In genomic region chr4:136731008-136731609, GRCm38 (mm10) we compare ENCODE assay signal across 12 mouse cellular contexts.
A peak's percentile ranks its signal among the peaks of the same experiment; 100 is the strongest.
DNase-seq lines count a peak whose midpoint lies in the region; ATAC-seq lines count a peak whose summit lies in the region.
"Had no signal": no experiment of that assay in that cellular context is flagged by ENCODE, and none has a peak within 500 bp of the region (broad histone marks: within the 10 kb centered on the region; RNA-seq: fewer than 3 reads in every experiment).

No protein-coding gene starts in this region.

- peaks cover 20% of the 10 kb centered on the region; the same call in 1 of the 2 replicates for H3K27me3 ChIP-seq in heart, embryonic 10.5 days (ENCODE audit: insufficient read depth, poor library complexity, severe bottlenecking)
- no peaks in the 10 kb centered on the region for H3K27me3 ChIP-seq in limb, embryonic 12.5 days
- H3K27me3 ChIP-seq in limb, embryonic 10.5 days (ENCODE audit: low read depth, poor library complexity, severe bottlenecking), result no peaks in the 10 kb centered on the region
- no peaks in the 10 kb centered on the region for H3K27me3 ChIP-seq in embryonic facial prominence, embryonic 12.5 days
- no peaks in the 10 kb centered on the region for H3K27me3 ChIP-seq in midbrain, embryonic 14.5 days (ENCODE audit: control insufficient read depth, insufficient read depth, low read length)

- H3K36me3 ChIP-seq in heart, embryonic 10.5 days, result no peaks in the 10 kb centered on the region
- 0 out of 2 replicates have a peak, but pooled peaks cover 5% of the 10 kb centered on the region for H3K36me3 ChIP-seq in limb, embryonic 12.5 days
- H3K36me3 ChIP-seq in limb, embryonic 10.5 days, result peaks cover 10% of the 10 kb centered on the region; the same call in 1 of the 2 replicates
- H3K36me3 ChIP-seq in embryonic facial prominence, embryonic 12.5 days, result 0 out of 2 replicates have a peak, but pooled peaks cover 6% of the 10 kb centered on the region
- H3K36me3 ChIP-seq in midbrain, embryonic 14.5 days (ENCODE audit: control insufficient read depth, insufficient read depth, low read length), result peaks cover 9% of the 10 kb centered on the region; the same call in 1 of the 2 replicates

- 72% methylated on average over 13 of the region's 13 CpGs for WGBS in heart, embryonic 10.5 days
- whole genome bisulfite sequencing in limb, embryonic 12.5 days, result 71% methylated on average over 13 of the region's 13 CpGs
- WGBS in limb, embryonic 10.5 days, result 81% methylated on average over 13 of the region's 13 CpGs
- 64% methylated on average over 13 of the region's 13 CpGs for WGBS in embryonic facial prominence, embryonic 12.5 days
- 86% methylated on average over 13 of the region's 13 CpGs for WGBS in midbrain, embryonic 14.5 days

- H3K27ac ChIP-seq in heart, embryonic 10.5 days, result peak overlapping the region; percentile 67; the same call in 1 of the 2 replicates
- peak overlapping the region; percentile 29; the same call in 1 of the 2 replicates for H3K27ac ChIP-seq in limb, embryonic 12.5 days
- H3K27ac ChIP-seq in limb, embryonic 10.5 days, result no peak overlapping the region
- 0 out of 2 replicates have a peak overlapping the region, but pooled peaks have one; percentile 38 for H3K27ac ChIP-seq in embryonic facial prominence, embryonic 12.5 days
- 0 out of 2 replicates have a peak overlapping the region, but pooled peaks have one; percentile 38 for H3K27ac ChIP-seq in midbrain, embryonic 14.5 days (replicated peaks; ENCODE audit: low read depth, low read length)

- H3K9ac ChIP-seq in limb, embryonic 12.5 days (replicated peaks), result no peak overlapping the region
- no peak overlapping the region for H3K9ac ChIP-seq in embryonic facial prominence, embryonic 12.5 days
- 0 out of 2 replicates have a peak overlapping the region, but pooled peaks have one; percentile 14 for H3K9ac ChIP-seq in midbrain, embryonic 14.5 days (replicated peaks; ENCODE audit: low read length)

- no peak for DNase-seq in heart, embryonic 10.5 days (ENCODE audit: low spot score)
- DNase-seq in heart, postnatal 4 days, result no peak
- DNase-seq in limb, embryonic 10.5 days (ENCODE audit: low spot score), result no peak
- DNase-seq in midbrain, embryonic 14.5 days, result no peak
- DNase-seq in c-Kit-positive CD71-positive TER-119-positive erythroid progenitor cells, embryonic 14.5 days (ENCODE audit: low spot score), result no peak
- DNase-seq: layer of hippocampus, adult 9-11 months had no signal

- ATAC-seq in limb, embryonic 12.5 days (ENCODE audit: insufficient number of reproducible peaks, insufficient read depth, low FRiP score, low TSS enrichment, low read depth), result no peak
- ATAC-seq in embryonic facial prominence, embryonic 12.5 days (ENCODE audit: insufficient number of reproducible peaks, insufficient read depth, low FRiP score, low TSS enrichment), result no peak
- ATAC-seq in midbrain, embryonic 14.5 days (ENCODE audit: low FRiP score, low TSS enrichment), result no peak
- no peak for ATAC-seq in megakaryocyte-erythroid progenitor cell, adult 5-6 weeks (replicated peaks; ENCODE audit: low FRiP score, low TSS enrichment, poor library complexity, severe bottlenecking)
- ATAC-seq: CD4-positive, CD25-positive, alpha-beta regulatory T cell, adult 4 months had no signal

- H3K4me1 ChIP-seq in heart, embryonic 10.5 days, result peaks cover 51% of the 10 kb centered on the region
- peaks cover 48% of the 10 kb centered on the region for H3K4me1 ChIP-seq in limb, embryonic 12.5 days (replicated peaks)
- H3K4me1 ChIP-seq in limb, embryonic 10.5 days, result peaks cover 60% of the 10 kb centered on the region
- peaks cover 43% of the 10 kb centered on the region for H3K4me1 ChIP-seq in embryonic facial prominence, embryonic 12.5 days
- peaks cover 37% of the 10 kb centered on the region for H3K4me1 ChIP-seq in midbrain, embryonic 14.5 days (ENCODE audit: control insufficient read depth, insufficient read depth, low read length)

- no peak overlapping the region for H3K4me2 ChIP-seq in limb, embryonic 12.5 days
- no peak overlapping the region for H3K4me2 ChIP-seq in embryonic facial prominence, embryonic 12.5 days (replicated peaks)
- no peak overlapping the region for H3K4me2 ChIP-seq in midbrain, embryonic 14.5 days (ENCODE audit: low read length)

- no peak overlapping the region for H3K4me3 ChIP-seq in heart, embryonic 10.5 days
- no peak overlapping the region for H3K4me3 ChIP-seq in limb, embryonic 12.5 days (replicated peaks)
- no peak overlapping the region for H3K4me3 ChIP-seq in limb, embryonic 10.5 days
- H3K4me3 ChIP-seq in embryonic facial prominence, embryonic 12.5 days, result no peak overlapping the region
- H3K4me3 ChIP-seq in midbrain, embryonic 14.5 days (replicated peaks; ENCODE audit: low read depth, low read length), result no peak overlapping the region
- H3K4me3 ChIP-seq: erythroblast, embryonic 14.5 days; myocyte had no signal

- H3K9me3 ChIP-seq in heart, embryonic 10.5 days, result no peaks in the 10 kb centered on the region
- no peaks in the 10 kb centered on the region for H3K9me3 ChIP-seq in limb, embryonic 12.5 days
- no peaks in the 10 kb centered on the region for H3K9me3 ChIP-seq in limb, embryonic 10.5 days (replicated peaks)
- H3K9me3 ChIP-seq in embryonic facial prominence, embryonic 12.5 days, result no peaks in the 10 kb centered on the region
- no peaks in the 10 kb centered on the region for H3K9me3 ChIP-seq in midbrain, embryonic 14.5 days (ENCODE audit: control insufficient read depth, low read length)
